Mouse (Mus musculus): ENCODE data around the gene Il16. TPM values are rescaled to one million over a fixed set of nuclear protein-coding genes. Genes with fewer than 3 reads are reported as not detected.

The Il16 gene
- polyA plus RNA-seq, 1 experiment = 8.6 TPM

Other genes starting within 250 kb of the Il16 start
- 0.24 and 0.32 TPM in 2 replicates for gene Tmc3, start 160.8 kb downstream of the Il16 start, polyA plus RNA-seq (2012; rRNA removed)
- gene Stard5, start 113.8 kb downstream of the Il16 start, polyA plus RNA-seq (2012; rRNA removed) = 7.3 and 7.7 TPM in 2 replicates
- gene Cfap161, start 49.2 kb upstream of the Il16 start, polyA plus RNA-seq (2012; rRNA removed) = not detected in 2 replicates
- gene Tlnrd1, start 138.6 kb upstream of the Il16 start, polyA plus RNA-seq (2012; rRNA removed) = 30.0 and 38.3 TPM in 2 replicates
- gene Mesd, start 138.7 kb upstream of the Il16 start, polyA plus RNA-seq (2012; rRNA removed) = 8.3 and 9.2 TPM in 2 replicates